Mouse (Mus musculus) CD4-positive, CD25-positive, alpha-beta regulatory T cell, adult 2 months (primary cell): ENCODE data around the gene Ikzf1.

Source experiments
- DNase-seq: peaks from one replicate; pipeline ENCODE4 v3.0.0-alpha.2; 2012; ENCODE audit warnings: low read depth, low spot score

The Ikzf1 gene

DNA sequence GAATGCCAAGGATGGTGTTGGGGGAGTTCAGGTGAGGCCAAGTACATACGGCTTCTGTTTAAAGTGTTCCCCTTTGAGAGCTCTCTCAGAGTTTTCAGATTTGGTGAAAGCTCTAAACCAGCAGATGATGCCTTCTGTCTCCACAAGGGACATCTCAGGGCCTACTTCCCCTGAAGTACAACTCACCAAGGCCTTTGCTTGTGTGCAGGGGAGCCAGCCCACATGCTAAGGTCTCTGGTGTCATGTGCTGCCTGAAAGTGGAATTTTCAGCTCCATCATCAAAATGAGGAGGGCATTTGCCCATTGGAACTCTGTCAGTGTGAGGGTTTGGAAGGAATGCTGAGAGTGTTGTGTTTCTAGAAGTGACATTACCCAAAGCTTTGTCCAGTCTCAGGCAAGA, 80.6 kb downstream of the Ikzf1 start:
- DNase-seq, result peak; percentile 48

DNA sequence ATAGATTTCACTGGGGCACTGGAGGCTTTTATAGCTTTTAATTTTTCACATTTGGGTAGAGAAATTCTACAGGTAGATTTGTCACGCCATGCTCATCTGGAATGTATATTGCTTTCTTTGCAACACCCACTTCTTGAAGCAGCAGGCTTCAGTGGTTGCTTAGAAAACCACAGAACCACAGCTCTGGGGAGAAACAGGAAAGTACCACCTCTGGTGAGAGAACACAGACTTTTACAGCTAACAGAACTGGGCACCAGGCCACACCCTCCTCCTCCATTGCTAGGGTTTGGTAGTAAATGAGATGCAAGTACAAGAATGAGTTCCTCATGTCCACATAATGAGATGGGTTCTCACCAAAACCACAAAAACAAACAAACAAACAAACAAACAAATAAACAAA, 81.3 kb downstream of the Ikzf1 start:
- peak; percentile 85 for DNase-seq

DNA sequence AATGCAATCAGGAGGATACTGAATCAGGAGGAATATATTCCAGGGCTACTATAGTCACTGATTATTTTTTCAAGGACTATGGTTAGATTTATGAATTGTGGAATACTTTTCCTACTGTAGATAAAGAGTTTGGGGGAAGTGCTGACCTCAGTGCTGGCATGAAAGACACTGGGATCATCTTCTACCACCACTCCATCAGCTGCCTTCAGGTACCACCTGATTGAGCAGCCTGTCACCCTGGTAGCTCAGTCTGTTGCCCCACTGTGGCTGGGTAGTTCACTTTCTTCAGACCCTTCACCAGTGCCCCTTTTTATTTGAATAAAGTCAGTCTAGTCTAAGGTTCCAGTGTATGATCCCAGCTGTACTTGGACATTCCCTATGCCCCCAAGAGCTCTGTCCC, 81.9 kb downstream of the Ikzf1 start:
- DNase-seq, result no peak

DNA sequence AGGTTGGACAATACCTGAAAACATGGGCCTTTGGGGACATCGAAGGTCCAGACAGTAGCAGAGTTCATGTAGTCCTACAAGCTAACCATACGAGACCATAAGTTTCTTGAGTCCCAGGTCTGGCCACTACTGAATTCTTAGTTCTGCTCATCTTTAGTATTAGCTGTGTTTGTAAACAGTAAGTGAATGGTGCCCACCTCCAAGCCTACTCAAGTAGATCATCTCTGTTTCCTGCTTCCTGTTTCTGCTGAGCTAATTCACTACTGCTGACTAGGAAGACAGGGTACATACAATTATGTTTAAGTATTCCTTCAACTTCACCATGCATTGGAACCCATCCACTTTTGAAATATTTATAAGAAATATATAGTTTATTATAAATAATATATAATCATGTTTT, 83.3 kb downstream of the Ikzf1 start:
- no peak for DNase-seq

DNA sequence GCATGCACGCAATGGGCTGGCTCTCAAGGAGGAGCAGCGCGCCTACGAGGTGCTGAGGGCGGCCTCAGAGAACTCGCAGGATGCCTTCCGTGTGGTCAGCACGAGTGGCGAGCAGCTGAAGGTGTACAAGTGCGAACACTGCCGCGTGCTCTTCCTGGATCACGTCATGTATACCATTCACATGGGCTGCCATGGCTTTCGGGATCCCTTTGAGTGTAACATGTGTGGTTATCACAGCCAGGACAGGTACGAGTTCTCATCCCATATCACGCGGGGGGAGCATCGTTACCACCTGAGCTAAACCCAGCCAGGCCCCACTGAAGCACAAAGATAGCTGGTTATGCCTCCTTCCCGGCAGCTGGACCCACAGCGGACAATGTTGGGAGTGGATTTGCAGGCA, 84.5 kb downstream of the Ikzf1 start:
- DNase-seq, result no peak

DNA sequence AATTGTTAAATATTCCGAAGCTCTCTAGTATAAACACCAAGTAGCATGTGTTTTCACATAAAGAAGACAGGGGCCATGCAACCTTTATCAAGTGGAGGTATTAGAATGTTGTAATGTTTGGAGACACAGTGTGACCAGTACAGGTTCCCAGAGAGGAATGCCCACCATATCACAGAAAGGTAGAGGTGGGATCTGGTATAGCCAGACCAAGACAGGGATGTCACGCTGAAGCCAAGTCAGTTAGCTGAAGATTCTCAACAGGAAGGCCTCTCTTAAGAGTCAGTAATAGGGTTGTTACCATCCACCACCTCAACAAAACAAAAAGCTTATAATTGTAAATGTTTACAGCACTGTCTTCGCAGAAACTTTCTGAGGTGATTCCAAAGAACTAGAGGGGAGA, 85.9 kb downstream of the Ikzf1 start:
- no peak for DNase-seq

DNA sequence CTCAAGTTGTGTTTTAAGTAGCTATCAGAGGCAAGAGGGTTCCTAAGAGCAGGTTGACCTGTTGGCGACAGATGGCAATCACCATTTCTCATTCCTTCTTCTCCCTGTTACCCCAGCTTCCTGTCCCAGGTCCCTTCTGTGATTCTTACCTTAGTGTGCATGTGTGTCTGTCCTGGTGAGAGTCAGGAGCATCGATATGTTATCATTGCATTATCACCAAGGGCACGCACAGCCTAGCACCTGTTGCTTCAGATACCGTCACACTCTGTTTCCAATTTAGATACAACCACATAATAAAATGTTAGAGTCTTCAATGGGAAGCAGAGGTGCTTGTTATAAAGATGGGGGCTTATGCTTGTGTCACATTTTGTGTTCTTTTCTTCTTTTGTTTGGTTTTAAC, 87.4 kb downstream of the Ikzf1 start:
- no peak for DNase-seq

DNA sequence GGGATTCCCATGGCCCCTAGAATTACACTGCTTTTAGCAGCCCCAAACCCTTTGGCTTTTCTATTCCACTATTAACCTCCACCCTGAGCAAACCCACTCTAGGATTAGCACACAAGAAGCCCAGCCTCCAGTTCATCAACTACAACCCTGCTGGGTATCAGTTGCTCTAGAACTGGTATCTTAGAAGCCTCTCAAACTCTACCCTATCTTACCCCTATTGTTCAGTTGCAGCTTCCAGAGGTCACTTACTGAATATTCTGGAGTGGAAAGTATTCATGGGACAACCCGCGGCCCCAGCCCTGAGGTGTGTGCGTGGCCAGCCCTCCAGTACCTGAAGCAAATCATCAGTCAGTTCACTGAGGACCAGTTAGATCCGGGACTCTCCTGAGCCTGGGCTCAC, 89.6 kb downstream of the Ikzf1 start:
- DNase-seq, result no peak

DNA sequence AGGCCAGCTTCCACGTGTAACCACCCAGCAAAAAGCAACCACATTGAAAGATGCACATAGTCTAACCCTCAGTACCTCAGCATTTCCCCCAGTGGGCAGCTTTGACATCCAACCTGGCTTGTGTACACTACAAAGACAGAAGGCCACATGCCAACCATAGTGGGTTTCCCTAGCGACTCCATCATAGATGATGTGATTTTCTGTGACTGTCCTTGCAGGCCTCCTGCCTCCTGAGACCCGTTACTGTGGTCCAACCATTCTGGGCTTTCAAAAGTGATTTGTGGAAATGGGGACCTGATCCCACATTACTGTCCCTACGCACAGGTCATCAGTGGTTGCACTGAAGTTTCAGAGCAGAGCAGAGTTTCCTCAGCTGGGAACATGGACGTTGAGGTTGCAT, 90.1 kb downstream of the Ikzf1 start:
- DNase-seq, result no peak

DNA sequence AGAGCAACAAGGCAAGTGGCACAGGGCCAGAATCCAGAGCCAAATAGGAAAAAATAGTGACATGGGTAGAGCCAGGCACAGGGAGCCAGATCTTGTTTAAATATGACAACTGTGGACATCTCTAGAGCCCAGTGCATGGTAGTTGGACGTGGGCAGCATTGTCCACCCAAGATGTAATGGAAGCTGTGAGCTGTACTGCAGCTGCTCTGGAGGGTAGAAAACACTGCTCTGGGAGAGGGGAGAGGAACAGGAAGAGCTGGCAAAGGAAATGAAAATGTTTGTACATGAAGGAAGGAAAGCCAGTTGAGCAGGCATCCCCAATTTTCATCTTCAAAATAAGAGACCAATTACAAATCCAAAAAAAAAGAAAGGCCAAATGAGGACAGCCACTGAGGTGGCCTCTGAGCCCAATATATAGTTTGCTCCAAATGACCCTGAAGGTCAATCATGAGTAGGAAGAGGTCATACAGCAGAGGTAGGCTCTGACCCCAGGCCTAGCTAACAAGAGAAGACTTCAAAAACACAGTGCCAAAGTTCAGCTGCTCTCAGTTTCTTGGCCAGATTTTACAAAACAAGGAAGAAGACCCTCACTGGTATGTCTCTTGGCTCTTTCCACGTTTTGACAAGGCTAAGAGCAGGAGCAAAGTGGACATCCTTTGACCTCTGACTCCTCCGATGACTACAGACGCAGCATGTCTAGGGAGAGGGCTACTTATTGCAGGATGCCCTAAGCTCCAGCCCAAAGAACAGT, 91.4 kb downstream of the Ikzf1 start:
- no peak for DNase-seq

DNA sequence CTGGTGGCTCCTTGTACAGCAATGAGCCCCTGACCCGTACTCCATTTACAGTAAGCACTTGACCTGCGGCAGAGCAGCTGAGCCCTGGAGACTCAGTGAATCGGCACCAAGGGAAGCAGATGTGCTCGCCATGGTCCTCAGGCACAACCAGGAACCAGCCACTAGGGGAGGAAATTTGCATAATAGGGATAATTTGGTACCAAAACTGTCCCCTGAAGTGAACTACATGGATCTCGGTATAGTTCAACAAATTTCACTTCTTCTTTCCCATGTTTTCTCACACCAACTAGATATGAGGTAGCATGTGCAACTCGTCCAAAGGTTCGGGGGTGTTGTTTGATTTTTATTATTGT, 92.0 kb downstream of the Ikzf1 start:
- no peak for DNase-seq

DNA sequence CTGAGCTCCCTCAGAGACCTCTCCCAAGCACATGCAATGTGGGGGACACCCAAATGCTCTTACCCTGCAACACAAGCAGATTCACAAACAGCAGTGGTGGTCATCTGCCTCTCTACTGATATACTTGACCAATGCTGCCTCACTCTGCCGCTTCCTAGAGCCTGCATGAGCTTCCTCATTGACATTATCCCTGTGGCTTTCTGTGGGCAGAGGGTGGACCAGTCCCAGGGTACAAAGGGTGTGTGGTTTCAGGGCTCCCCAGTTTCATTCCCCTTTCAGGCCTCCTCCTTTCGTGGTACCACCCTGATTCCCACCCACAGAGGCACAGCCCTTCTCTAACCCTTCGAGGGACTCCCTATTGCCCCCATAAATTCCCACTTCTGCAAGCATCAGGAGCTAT, 92.4 kb downstream of the Ikzf1 start:
- no peak for DNase-seq

DNA sequence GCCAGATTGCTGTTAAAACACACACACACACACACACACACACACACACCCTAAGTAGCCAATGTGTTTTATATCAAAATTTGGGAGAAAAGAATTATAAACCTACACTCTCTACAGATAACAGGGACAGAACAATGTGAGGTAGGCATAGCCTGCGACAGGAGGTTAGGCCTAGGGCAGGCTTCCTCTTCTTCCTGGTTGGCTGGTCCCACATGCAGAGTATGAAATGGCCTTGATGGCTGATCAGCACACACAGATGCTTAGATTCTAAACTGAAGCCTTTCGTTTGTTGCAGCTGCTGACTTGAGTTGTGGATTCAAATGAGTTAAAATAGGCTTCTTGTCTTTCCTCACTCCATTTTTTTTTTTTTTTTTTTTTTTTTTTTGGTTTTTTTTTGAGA, 93.0 kb downstream of the Ikzf1 start:
- DNase-seq, result no peak

DNA sequence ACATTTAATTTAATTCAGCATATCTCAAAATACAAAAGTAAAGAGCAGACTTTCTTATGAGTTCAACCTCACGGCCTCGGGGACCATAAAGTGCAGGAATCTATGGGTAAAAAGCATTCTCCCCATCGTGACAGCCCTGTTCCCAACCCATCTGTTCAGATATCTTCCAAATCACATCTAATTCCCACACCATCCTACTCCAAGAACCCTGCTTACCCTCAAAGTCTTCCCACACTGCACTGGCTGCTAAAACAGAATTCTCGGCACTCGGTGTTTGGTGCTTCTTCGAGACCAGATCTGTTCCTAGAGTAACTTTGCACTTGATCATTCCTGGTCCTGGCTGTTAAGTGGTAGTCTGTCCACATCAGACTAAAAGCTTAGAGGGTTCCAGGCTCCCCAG, 93.5 kb downstream of the Ikzf1 start:
- no peak for DNase-seq

DNA sequence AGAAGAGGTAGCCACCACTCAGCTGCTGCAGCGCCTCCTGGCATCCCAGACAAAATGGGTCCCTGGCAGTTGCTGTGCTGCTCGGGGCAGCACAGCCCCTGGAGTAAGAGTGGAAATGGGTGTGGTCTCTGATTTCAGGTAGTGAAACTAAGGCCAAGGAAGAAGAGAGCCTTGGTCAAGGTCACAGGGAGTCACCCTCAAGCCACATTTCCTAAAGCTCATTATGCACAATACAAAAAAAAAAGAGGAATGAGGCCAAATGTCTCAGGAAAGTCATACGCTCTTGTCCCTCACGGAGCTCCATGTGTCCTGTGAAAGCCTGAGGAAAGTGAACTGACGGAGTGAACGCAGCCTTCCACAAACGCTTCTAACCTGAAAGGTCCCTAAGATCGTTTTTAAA, 96.9 kb downstream of the Ikzf1 start:
- DNase-seq, result no peak

DNA sequence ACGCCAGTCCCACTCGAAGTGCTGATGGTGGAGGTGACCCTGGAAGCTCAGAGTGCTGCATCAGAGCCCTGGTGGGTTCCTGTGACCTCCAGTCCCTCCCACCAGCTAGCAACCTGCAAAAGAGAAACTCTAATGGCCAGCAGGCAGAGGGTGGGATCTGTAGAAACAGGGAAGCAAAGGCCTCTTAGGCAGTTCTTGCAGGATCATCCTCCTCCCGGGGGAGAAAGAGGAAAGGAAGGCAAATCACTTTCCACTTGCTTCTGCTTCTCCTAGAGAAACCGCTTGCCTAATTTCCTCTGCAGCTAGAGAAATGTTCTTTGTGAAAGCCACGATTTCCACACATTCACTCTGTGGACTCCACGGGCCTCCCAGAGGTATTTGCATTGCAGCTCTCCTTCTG, 100.7 kb downstream of the Ikzf1 start:
- no peak for DNase-seq

DNA sequence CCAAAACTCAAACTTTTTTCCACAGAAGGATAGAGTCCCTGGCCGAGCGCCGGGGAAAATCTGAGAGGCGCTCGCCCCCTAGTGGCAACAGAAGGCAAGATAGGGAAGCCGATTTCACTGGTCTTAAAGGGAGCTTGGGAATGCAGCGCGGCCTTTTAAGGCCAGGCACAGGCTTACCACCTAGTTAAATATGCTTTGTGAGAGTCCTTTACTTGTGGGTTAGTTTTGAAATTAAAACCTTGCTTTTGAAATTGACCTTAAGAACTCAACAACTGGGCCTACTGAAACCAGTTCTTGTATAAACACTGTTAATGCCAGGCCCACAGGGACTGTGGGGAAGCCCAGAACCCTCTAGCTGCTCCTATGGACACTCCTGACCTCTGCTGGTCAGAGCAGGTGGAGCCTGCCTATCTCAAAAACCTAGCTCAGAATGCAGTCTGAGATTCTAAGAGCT, 103.7 kb downstream of the Ikzf1 start:
- DNase-seq, result peak; percentile 85

DNA sequence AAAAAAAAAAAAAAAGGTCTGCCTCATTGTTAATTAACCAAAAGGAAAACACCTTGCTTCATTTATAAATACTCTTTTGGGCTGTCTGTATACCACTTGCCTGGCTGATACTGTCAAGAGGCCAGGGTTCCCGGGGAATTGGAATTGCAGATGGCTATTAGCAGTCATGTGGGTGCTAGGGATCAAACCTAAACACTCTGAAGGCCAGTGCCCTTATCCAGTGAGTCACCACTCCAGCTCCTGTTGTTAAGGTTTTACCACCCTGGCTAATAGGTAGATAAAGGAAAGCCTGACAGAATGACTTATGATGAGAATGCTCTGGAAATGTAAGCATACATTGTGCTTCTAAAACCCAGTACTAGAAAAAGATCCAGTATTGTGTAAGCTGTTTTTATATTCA, 109.8 kb downstream of the Ikzf1 start:
- DNase-seq, result no peak

DNA sequence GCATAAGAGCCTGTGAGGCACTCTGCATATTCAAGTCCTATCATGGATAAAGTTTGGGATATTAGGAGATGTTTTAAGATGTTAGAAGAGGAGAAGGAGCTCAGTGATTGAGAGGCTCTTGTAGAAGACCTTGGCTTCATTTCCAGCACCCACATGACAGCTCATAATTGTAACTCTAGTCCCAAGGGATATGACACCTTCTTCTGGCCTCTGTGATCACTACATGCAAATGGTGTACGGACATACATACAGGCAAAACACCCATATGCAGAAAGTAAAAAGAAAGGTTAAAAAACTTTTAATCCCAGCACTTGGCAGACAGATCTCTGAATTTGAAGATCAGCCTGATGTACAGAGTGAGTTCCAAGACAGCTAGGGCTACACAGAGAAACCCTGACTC, 113.9 kb downstream of the Ikzf1 start:
- no peak for DNase-seq

DNA sequence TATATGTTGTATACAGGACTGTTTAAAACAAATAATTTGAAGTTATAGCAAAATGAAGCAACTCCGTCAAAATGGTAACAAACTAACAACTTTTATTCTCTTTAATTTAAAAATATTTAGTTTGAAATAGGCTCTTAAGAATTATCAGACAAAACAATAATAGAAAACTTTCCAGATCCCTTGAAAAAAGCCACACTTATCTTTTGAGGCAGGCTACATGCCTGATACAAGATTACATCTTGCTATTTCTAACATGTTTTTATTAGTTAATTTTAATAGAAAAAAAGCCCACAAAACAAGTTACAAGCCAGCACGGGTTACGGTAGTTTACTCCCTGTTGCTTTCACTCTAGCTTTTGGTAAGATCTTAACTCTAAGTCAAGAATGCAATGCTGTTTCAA, 115.5 kb downstream of the Ikzf1 start:
- DNase-seq, result no peak

DNA sequence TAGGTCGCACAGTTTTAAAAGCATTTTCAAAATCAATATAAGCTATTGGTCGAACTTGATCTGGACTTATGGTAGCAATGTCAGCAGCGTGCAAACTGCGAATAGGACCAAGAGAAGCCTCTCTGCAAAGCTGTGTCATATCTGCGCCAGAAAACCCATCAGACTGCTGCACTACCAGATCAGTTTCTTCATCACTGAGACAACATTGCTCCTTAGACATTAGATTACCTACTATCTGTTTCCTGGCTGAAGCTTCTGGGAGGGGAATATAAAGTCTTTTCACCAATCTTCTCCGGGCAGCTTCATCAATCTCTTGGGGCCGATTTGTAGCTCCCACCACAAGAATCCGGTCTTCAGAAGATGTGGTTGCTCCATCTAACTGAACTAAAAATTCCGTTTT, 116.3 kb downstream of the Ikzf1 start:
- no peak for DNase-seq

DNA sequence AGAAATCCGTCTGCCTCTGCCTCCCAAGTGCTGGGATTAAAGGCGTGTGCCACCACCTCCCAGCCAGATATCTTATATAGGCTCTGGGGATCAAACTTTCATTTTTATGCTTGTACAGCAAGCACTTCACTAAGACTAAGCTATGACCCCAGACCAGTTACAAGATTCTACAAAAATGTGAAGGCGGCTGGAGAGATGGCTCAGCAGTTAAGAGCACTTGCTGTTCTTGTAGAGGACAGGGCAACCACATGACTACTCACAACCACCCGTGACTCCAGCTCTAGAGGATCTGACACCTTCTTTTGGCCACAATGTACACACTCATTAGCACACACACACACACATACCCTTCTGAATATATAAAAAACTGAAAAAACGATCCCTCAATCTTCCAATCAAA, 119.6 kb downstream of the Ikzf1 start:
- DNase-seq, result no peak

DNA sequence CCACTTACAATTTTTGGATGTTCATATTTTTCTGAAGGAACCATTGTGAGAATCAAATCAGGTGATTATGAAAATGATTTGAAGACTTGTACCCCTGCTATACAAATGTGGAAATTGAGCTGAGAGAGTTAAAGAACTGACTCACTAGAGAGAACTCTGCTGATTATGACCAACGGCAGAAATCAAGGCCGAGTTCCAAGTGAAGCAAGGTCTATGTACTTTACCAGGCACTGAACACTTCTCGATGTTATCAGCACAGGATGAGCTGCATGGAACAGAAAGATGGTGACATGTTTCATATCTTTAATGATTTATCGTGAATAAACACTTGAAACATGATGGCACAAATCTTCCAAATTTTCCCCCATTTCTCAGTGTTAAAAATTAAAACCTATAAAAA, 121.1 kb downstream of the Ikzf1 start:
- DNase-seq, result no peak
